Mouse (Mus musculus): Measurements from ENCODE around the gene Nfatc2. TPM values are rescaled to one million over a fixed set of nuclear protein-coding genes. Genes with fewer than 3 reads are reported as not detected.

Nfatc2 gene
- polyA plus RNA-seq, 1 experiment from 2014 or later: 3.7 TPM

DNA sequence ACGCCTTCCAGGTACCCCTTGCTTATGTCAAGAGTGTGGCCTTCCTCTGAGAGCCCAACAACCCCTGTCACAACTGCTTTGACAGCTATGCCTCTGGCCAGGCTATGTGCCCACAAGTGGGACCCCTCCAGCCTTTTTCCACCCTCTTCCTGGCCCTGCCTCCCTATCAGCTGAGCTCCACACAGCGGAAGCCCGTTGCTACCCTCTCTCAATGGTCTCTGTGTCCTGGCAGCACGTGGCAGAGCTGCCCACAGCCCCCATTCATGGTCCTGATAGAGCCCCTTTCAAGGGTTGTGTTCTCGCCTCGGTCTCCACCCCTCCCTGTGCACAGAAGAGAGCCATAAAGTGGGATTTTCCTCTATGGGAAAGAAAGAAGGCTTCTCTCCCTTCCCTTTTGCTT lies 97.7 kb downstream of the Nfatc2 start:
- Histone ChIP-seq H3K27ac (no peak overlapping the region), H3K4me3 (replicated peaks; ENCODE audit: low read length) (no peak overlapping the region), H3K27me3 (ENCODE audit: control insufficient read depth, insufficient read depth, low read length) (no peaks in the 10 kb centered on the region), H3K4me2 (replicated peaks) (no peak overlapping the region), H3K4me1 (replicated peaks; ENCODE audit: control insufficient read depth, insufficient read depth, low read length) (no peaks in the 10 kb centered on the region), H3K9ac (no peak overlapping the region), H3K9me3 (ENCODE audit: control insufficient read depth, low read length) (no peaks in the 10 kb centered on the region), H3K36me3 (replicated peaks; ENCODE audit: control insufficient read depth, insufficient read depth) (no peaks in the 10 kb centered on the region)
- WGBS: 65% methylated on average over 6 of the region's 6 CpGs
- ATAC-seq (ENCODE audit: low FRiP score) (no peak), DNase-seq (ENCODE audit: low spot score) (no peak)

DNA sequence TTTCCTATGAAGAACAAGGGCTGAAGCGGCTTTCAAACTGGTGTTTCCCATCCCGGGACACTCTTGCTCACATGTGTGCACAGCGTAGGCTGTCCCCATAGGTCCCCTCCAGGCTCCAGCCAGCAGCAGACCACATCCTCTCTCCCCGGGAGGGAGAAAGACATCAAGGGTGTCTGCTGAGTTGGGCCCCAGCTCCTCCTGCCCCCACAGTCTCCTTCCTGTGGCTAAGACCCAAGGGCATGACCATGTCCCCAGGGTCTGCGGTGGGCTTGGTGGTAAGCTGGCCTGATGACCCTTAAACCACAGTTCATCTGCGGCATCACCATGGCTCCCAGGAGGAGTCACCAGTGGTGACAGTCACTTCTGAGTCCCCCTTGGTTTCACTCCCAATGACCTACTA lies 100.7 kb downstream of the Nfatc2 start:
- Histone ChIP-seq H3K4me1 (replicated peaks; ENCODE audit: control insufficient read depth, insufficient read depth, low read length) (no peaks in the 10 kb centered on the region), H3K4me3 (replicated peaks; ENCODE audit: low read length) (no peak overlapping the region), H3K9ac (no peak overlapping the region), H3K27me3 (ENCODE audit: control insufficient read depth, insufficient read depth, low read length) (no peaks in the 10 kb centered on the region), H3K36me3 (replicated peaks; ENCODE audit: control insufficient read depth, insufficient read depth) (no peaks in the 10 kb centered on the region), H3K27ac (no peak overlapping the region), H3K4me2 (replicated peaks) (no peak overlapping the region), H3K9me3 (ENCODE audit: control insufficient read depth, low read length) (no peaks in the 10 kb centered on the region)
- DNase-seq (ENCODE audit: low spot score) (no peak), ATAC-seq (ENCODE audit: low FRiP score) (no peak)
- WGBS: 97% methylated on average over 6 of the region's 6 CpGs

DNA sequence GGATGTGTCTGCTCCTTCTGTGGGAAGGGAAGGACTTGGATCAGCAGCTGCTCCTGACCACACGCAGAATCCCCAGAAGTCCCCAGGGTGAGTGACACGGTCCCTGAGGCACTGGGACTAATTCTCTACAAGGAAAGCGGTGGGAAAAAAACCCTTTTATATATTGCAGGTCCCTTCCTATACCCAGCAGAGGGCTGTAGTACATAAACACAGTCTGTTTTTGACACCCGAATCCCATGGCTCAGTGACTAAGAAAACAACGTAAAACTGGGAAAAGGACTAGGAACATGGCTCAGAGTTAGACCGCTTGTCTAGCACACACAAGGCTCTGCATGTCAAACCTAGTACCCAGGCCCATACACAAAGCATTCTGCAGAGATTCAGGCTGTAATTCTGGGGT lies 101.2 kb downstream of the Nfatc2 start:
- H3K9ac ChIP-seq: no peak overlapping the region
- H3K4me3 ChIP-seq (replicated peaks; ENCODE audit: low read length): no peak overlapping the region
- H3K36me3 ChIP-seq (replicated peaks; ENCODE audit: control insufficient read depth, insufficient read depth): no peaks in the 10 kb centered on the region
- ATAC-seq (ENCODE audit: low FRiP score): no peak
- no peak overlapping the region for H3K4me2 ChIP-seq (replicated peaks)
- H3K9me3 ChIP-seq (ENCODE audit: control insufficient read depth, low read length): no peaks in the 10 kb centered on the region
- H3K27ac ChIP-seq: no peak overlapping the region
- no peaks in the 10 kb centered on the region for H3K4me1 ChIP-seq (replicated peaks; ENCODE audit: control insufficient read depth, insufficient read depth, low read length)
- no peak for DNase-seq (ENCODE audit: low spot score)
- H3K27me3 ChIP-seq (ENCODE audit: control insufficient read depth, insufficient read depth, low read length): no peaks in the 10 kb centered on the region
- 71% methylated on average over 6 of the region's 6 CpGs for WGBS

DNA sequence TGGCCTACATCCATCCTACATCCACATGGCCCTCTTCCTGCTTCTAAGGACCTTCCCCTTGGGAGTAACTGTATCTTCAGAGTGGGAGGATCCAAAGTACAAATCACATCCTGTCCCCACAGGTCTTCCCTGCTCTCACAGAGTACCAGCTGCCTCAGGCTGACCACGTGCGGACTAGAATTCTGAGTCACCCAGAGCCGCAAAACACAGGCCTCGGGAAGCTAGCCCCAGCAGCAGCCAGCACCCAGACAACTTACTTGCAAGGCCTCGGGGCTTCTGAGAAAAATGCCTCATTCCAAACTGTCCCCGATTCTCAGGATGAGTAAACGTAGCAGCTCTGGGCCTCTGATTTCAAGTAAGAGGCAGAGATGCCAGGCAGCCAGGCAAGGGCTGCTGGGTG lies 109.7 kb downstream of the Nfatc2 start:
- no peak overlapping the region for H3K9ac ChIP-seq
- no peaks in the 10 kb centered on the region for H3K4me1 ChIP-seq (replicated peaks; ENCODE audit: control insufficient read depth, insufficient read depth, low read length)
- no peak overlapping the region for H3K4me2 ChIP-seq (replicated peaks)
- WGBS: 83% methylated on average over 7 of the region's 7 CpGs
- no peak overlapping the region for H3K4me3 ChIP-seq (replicated peaks; ENCODE audit: low read length)
- H3K27ac ChIP-seq: no peak overlapping the region
- no peaks in the 10 kb centered on the region for H3K27me3 ChIP-seq (ENCODE audit: control insufficient read depth, insufficient read depth, low read length)
- H3K36me3 ChIP-seq (replicated peaks; ENCODE audit: control insufficient read depth, insufficient read depth): no peaks in the 10 kb centered on the region
- ATAC-seq (ENCODE audit: low FRiP score) (no peak), DNase-seq (ENCODE audit: low spot score) (no peak)
- no peaks in the 10 kb centered on the region for H3K9me3 ChIP-seq (ENCODE audit: control insufficient read depth, low read length)

DNA sequence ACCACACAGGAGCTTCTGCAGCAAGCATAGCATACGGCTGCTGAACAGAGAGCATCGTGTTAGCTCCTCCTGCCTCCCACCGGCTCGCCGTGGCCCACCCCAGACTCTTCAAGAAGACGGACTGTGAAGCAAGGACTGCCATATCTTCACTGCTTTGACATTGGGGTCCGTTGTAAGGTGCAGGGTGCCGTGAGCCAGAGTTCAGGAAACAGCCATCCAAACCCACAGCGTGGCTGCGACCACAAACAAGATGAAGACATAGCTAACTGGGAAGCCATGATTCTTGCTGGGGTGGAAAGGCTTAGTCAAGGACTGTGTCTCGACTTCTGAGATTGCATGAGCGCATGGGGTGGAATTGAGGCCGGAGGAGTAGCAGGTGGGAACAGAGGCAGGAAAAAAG lies 111.5 kb downstream of the Nfatc2 start:
- no peak overlapping the region for H3K27ac ChIP-seq
- no peak for DNase-seq (ENCODE audit: low spot score)
- no peak overlapping the region for H3K9ac ChIP-seq
- no peaks in the 10 kb centered on the region for H3K9me3 ChIP-seq (ENCODE audit: control insufficient read depth, low read length)
- H3K4me1 ChIP-seq (replicated peaks; ENCODE audit: control insufficient read depth, insufficient read depth, low read length): no peaks in the 10 kb centered on the region
- no peak overlapping the region for H3K4me3 ChIP-seq (replicated peaks; ENCODE audit: low read length)
- 91% methylated on average over 13 of the region's 13 CpGs for WGBS
- no peak for ATAC-seq (ENCODE audit: low FRiP score)
- H3K4me2 ChIP-seq (replicated peaks): no peak overlapping the region
- H3K27me3 ChIP-seq (ENCODE audit: control insufficient read depth, insufficient read depth, low read length): no peaks in the 10 kb centered on the region
- no peaks in the 10 kb centered on the region for H3K36me3 ChIP-seq (replicated peaks; ENCODE audit: control insufficient read depth, insufficient read depth)

DNA sequence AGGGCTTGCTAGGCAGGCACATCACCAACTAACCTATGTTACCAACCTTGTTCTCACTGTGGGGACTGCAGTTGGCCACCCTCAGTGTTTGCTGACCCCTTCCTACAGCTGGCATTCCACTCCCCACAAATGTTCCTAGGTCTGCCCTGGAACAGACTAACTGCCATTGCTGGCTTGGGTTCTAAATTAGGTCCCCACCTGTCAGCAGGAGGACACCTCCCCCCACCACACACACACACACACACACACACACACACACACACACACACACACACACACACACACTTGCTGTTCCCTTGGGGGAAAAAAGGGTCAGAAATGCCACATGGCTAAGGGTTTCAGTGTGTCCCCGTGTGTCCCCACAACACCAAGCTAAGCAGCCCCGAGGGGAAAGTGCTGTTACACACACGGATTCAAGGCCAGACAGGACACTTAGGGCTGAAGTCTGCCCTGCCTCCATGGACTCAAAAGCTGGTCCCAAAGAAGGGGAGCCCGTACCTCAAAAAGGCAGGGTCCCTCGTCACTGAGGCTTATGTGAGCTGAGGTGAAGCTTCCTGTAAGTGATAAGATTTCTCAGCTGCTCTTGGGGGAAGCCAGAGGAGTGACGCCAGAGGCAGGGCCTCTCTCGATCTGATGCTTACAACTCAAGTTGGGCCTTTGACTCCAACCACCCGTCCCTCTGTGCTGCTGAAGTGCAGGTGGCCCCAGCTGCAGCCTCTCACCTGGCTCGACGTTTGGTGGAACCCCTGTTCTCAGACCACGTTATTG lies 113.1 kb downstream of the Nfatc2 start:
- ATAC-seq (ENCODE audit: low FRiP score) (no peak), DNase-seq (ENCODE audit: low spot score) (no peak)
- Histone ChIP-seq H3K27ac (no peak overlapping the region), H3K9ac (no peak overlapping the region), H3K27me3 (ENCODE audit: control insufficient read depth, insufficient read depth, low read length) (no peaks in the 10 kb centered on the region), H3K36me3 (replicated peaks; ENCODE audit: control insufficient read depth, insufficient read depth) (no peaks in the 10 kb centered on the region), H3K4me1 (replicated peaks; ENCODE audit: control insufficient read depth, insufficient read depth, low read length) (no peaks in the 10 kb centered on the region), H3K4me2 (replicated peaks) (no peak overlapping the region), H3K4me3 (replicated peaks; ENCODE audit: low read length) (no peak overlapping the region), H3K9me3 (ENCODE audit: control insufficient read depth, low read length) (no peaks in the 10 kb centered on the region)
- WGBS: 84% methylated on average over 11 of the region's 11 CpGs

DNA sequence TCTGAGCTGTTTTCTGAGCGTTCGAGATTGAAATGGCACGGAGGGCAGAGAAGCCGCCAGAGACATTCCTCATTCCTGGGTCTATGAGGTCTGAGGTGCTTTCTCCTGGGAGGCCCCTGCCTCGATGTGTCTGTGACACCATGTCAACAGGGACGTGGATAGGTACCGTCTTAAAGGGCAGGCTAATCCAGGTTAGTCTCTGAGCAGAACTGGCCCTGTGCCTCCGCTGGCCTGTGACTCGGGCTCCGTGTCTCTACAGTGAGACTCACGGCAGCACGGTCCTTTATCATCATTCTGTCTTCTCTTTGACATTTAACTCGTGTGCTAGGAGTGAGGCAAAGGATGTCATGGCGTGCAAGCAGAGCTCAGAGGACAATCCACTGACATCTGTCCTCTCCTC lies 120.3 kb downstream of the Nfatc2 start:
- H3K9me3 ChIP-seq (ENCODE audit: control insufficient read depth, low read length): no peaks in the 10 kb centered on the region
- no peaks in the 10 kb centered on the region for H3K36me3 ChIP-seq (replicated peaks; ENCODE audit: control insufficient read depth, insufficient read depth)
- no peak overlapping the region for H3K4me2 ChIP-seq (replicated peaks)
- no peak overlapping the region for H3K9ac ChIP-seq
- no peak for DNase-seq (ENCODE audit: low spot score)
- H3K27me3 ChIP-seq (ENCODE audit: control insufficient read depth, insufficient read depth, low read length): no peaks in the 10 kb centered on the region
- 86% methylated on average over 14 of the region's 14 CpGs for WGBS
- no peaks in the 10 kb centered on the region for H3K4me1 ChIP-seq (replicated peaks; ENCODE audit: control insufficient read depth, insufficient read depth, low read length)
- no peak overlapping the region for H3K27ac ChIP-seq
- ATAC-seq (ENCODE audit: low FRiP score): no peak
- H3K4me3 ChIP-seq (replicated peaks; ENCODE audit: low read length): no peak overlapping the region

DNA sequence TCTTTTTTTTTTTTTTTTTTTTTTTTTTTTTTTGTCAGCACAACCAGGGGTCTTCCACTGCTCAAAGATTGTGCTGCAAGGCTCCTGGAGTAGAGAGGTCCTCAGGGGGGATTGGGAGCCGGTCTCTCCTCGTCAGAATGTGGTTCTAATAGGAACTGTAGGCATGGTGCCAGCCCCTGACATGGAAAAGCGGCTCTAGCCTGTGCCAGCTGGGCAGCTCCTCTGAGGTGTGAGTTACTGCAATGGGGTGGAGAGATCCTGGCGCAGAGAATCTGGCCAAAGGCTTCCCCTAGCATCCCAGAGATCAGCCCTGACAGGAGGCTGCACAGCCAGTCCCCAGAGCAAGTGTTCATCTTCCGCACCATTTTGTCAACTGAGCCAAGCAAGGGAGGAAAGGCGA lies 120.8 kb downstream of the Nfatc2 start:
- no peak overlapping the region for H3K27ac ChIP-seq
- WGBS: 66% methylated on average over 6 of the region's 6 CpGs
- H3K4me1 ChIP-seq (replicated peaks; ENCODE audit: control insufficient read depth, insufficient read depth, low read length): no peaks in the 10 kb centered on the region
- no peaks in the 10 kb centered on the region for H3K9me3 ChIP-seq (ENCODE audit: control insufficient read depth, low read length)
- no peaks in the 10 kb centered on the region for H3K36me3 ChIP-seq (replicated peaks; ENCODE audit: control insufficient read depth, insufficient read depth)
- no peak overlapping the region for H3K4me3 ChIP-seq (replicated peaks; ENCODE audit: low read length)
- no peaks in the 10 kb centered on the region for H3K27me3 ChIP-seq (ENCODE audit: control insufficient read depth, insufficient read depth, low read length)
- no peak overlapping the region for H3K4me2 ChIP-seq (replicated peaks)
- ATAC-seq (ENCODE audit: low FRiP score): no peak
- no peak overlapping the region for H3K9ac ChIP-seq
- peak; percentile 36 for DNase-seq (ENCODE audit: low spot score)

DNA sequence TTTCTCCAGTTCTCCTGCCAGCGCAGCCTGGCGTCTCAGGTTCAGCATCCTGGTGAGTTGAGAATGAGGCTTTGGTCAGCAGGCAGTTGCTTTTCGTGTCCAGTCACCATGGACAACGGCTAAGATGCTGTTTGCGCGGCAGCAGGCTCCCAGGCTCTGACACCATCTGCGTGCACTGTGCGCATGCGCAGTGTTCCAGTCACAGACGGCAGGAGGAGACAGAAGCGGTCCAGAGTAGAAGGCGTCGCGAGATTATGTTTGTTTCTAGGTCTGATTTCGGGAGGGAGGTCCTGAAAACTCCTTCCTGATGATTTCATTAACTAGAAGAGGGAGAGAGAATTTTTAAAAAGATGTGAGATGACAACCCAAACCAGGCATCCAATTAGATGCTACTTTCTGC lies 121.5 kb downstream of the Nfatc2 start:
- Histone ChIP-seq H3K4me2 (replicated peaks) (no peak overlapping the region), H3K27me3 (ENCODE audit: control insufficient read depth, insufficient read depth, low read length) (no peaks in the 10 kb centered on the region), H3K36me3 (replicated peaks; ENCODE audit: control insufficient read depth, insufficient read depth) (no peaks in the 10 kb centered on the region), H3K9ac (no peak overlapping the region), H3K27ac (no peak overlapping the region), H3K9me3 (ENCODE audit: control insufficient read depth, low read length) (no peaks in the 10 kb centered on the region), H3K4me1 (replicated peaks; ENCODE audit: control insufficient read depth, insufficient read depth, low read length) (no peaks in the 10 kb centered on the region), H3K4me3 (replicated peaks; ENCODE audit: low read length) (no peak overlapping the region)
- 79% methylated on average over 15 of the region's 15 CpGs for WGBS
- DNase-seq (ENCODE audit: low spot score) (peak; percentile 41), ATAC-seq (ENCODE audit: low FRiP score) (no peak)

DNA sequence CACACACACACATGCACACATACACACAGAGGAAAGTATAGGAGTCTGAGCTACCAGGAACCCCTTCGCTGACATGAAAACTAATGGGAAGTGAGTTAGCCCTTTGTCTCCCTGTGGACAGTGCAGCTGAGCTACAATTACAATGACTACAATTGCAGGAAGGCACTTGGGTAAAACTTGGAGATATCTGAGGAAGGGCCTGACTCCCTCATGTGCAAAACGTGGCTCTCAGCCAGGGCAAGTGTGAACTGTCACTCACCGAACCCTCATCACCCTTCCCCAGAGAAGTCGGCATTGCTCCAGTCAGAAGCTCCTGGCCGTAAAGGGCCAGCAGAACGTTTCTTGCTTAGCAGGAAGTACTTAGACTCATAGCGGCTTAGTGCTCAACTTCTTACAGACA lies 123.0 kb downstream of the Nfatc2 start:
- Histone ChIP-seq H3K4me1 (replicated peaks; ENCODE audit: control insufficient read depth, insufficient read depth, low read length) (0 out of 2 replicates have a peak, but pooled peaks cover under 1% of the 10 kb centered on the region), H3K4me2 (replicated peaks) (no peak overlapping the region), H3K4me3 (replicated peaks; ENCODE audit: low read length) (no peak overlapping the region), H3K9me3 (ENCODE audit: control insufficient read depth, low read length) (no peaks in the 10 kb centered on the region), H3K27ac (no peak overlapping the region), H3K9ac (no peak overlapping the region), H3K27me3 (ENCODE audit: control insufficient read depth, insufficient read depth, low read length) (no peaks in the 10 kb centered on the region), H3K36me3 (replicated peaks; ENCODE audit: control insufficient read depth, insufficient read depth) (no peaks in the 10 kb centered on the region)
- DNase-seq (ENCODE audit: low spot score) (no peak), ATAC-seq (ENCODE audit: low FRiP score) (no peak)
- 70% methylated on average over 7 of the region's 7 CpGs for WGBS

Data from hindbrain, embryonic 14.5 days (tissue).